Mouse (Mus musculus) embryonic facial prominence, embryonic 13.5 days (tissue): Measurements from ENCODE around the gene Tanc1. TPM values are rescaled to one million over a fixed set of nuclear protein-coding genes. Genes with fewer than 3 reads are reported as not detected.
A peak's percentile ranks its signal among the peaks of the same experiment; 100 is the strongest.

Experiments used
- ATAC-seq: fragments of 200-750 bp; cut with Nextera tagmentation; 2 replicates; pipeline ENCODE4 v1.8.0; 2017; ENCODE audit warnings: low read depth; ENCODE audit not compliant: insufficient number of reproducible peaks, insufficient read depth, low FRiP score, low TSS enrichment
- H3K27ac ChIP-seq: fragments of 300-500 bp; sonication (generic); 2 replicates; pipeline ENCODE4 v1.5.1; 2015; ENCODE audit warnings: moderate library complexity, mild to moderate bottlenecking, inconsistent platforms
- H3K27me3 ChIP-seq: fragments of 300-500 bp; sonication (generic); 2 replicates; pipeline ENCODE4 v1.6.1; 2015; ENCODE audit warnings: mild to moderate bottlenecking, inconsistent platforms
- H3K36me3 ChIP-seq: fragments of 300-500 bp; sonication (generic); 2 replicates; pipeline ENCODE4 v1.6.1; 2015; ENCODE audit warnings: mild to moderate bottlenecking, inconsistent platforms
- H3K4me1 ChIP-seq: fragments of 300-500 bp; sonication (generic); 2 replicates; pipeline ENCODE4 v1.6.1; 2015; ENCODE audit warnings: inconsistent platforms
- H3K4me2 ChIP-seq: fragments of 300-500 bp; sonication (generic); 2 replicates; pipeline ENCODE4 v1.6.1; 2015; ENCODE audit warnings: moderate library complexity, mild to moderate bottlenecking, inconsistent platforms
- H3K4me3 ChIP-seq: fragments of 300-500 bp; sonication (generic); 2 replicates; pipeline ENCODE4 v1.5.1; 2015; ENCODE audit warnings: mild to moderate bottlenecking, inconsistent platforms
- H3K9ac ChIP-seq: fragments of 300-500 bp; sonication (generic); 2 replicates; pipeline ENCODE4 v1.6.1; 2015; ENCODE audit warnings: mild to moderate bottlenecking, inconsistent platforms
- H3K9me3 ChIP-seq: fragments of 300-500 bp; sonication (generic); 2 replicates; pipeline ENCODE4 v1.6.1; 2016; ENCODE audit warnings: inconsistent platforms
- WGBS: fragments of 180-500 bp; shearing (Covaris S2); methylation state at CpG from one replicate; pipeline ENCODE4 v1.1.7; 2015; ENCODE audit warnings: mixed read lengths; 5-methylcytosine and 5-hydroxymethylcytosine counted together
- polyA plus RNA-seq: library from polyadenylated mRNA; unstranded; fragments of >200 nt; fragmentation: Nextera tagmentation; extraction: Ambion mirVana; gene quantifications from 2 replicates; pipeline ENCODE4 v1.2.1, GENCODE M21; 2015

Gene Tanc1
- polyA plus RNA-seq, 1 experiment from 2014 or later, result 39.4 TPM

DNA sequence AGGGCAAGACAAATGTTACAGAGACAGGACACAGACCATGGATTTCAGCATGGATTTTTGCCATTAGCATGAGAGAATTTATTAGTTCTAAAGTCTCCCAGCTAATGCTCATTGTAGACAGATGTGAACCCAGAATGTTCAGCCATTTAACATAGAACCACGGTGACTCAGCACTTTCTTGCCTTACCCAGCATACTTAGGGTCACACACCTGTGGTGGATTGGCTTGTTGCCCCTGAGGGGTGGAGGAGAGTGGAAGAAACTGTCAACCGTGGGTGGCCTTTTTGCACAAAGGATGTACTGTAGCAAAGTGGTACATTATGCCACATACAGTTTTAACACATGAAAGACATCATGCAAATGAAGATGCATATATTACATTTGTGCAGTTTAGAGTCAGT is 5.0 kb downstream of the Tanc1 start:
- Histone ChIP-seq H3K4me1 (peaks cover 37% of the 10 kb centered on the region), H3K4me2 (no peak overlapping the region), H3K9me3 (no peaks in the 10 kb centered on the region), H3K27ac (no peak overlapping the region), H3K9ac (no peak overlapping the region), H3K36me3 (no peaks in the 10 kb centered on the region), H3K4me3 (no peak overlapping the region), H3K27me3 (no peaks in the 10 kb centered on the region)
- no peak for ATAC-seq
- WGBS, result 48% methylated on average over 2 of the region's 2 CpGs

DNA sequence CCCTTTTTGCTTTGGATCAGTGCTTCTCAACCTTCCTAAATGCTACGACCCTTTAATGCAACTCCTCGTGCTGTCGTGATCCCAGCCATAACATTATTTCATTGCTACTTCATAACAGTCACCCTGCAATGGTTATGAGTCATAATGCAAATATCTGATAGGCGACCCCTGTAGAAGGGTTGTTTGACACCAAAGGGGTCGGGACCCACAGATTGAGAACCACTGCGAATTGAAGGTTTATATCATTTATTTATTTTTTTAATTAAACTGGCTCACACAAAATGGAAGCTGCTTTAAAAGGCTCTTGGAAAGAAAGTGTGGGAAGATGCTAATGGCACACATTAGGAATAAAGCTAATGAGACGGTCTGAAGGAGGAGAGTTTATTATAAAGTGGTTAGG is 7.2 kb downstream of the Tanc1 start:
- H3K4me3 ChIP-seq, result no peak overlapping the region
- 87% methylated on average over 7 of the region's 7 CpGs for WGBS
- no peak overlapping the region for H3K27ac ChIP-seq
- H3K4me2 ChIP-seq, result no peak overlapping the region
- no peak overlapping the region for H3K9ac ChIP-seq
- H3K27me3 ChIP-seq, result no peaks in the 10 kb centered on the region
- ATAC-seq, result no peak
- H3K9me3 ChIP-seq, result no peaks in the 10 kb centered on the region
- peaks cover 42% of the 10 kb centered on the region for H3K4me1 ChIP-seq
- no peaks in the 10 kb centered on the region for H3K36me3 ChIP-seq

DNA sequence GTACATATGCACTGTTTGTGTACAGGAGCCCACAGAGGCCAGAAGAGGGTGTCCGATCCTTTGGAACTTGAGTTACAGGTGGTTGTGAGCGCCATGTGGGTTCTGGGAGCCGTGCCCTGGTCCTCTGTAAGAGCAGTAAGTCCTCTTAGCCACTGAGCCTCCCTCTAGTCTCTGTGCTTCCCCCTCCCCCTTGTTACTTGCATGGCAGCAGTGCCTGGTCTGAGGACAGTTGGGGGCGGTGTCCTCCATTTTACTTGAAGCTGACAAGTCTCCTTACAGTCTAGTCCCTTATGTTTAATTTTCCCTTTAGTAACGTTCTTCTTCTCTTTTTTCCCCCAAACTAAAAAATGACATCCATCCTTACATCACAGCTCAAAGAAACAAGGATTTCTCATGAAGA is 8.8 kb downstream of the Tanc1 start:
- no peak overlapping the region for H3K9ac ChIP-seq
- ATAC-seq, result no peak
- H3K27me3 ChIP-seq, result no peaks in the 10 kb centered on the region
- H3K9me3 ChIP-seq, result no peaks in the 10 kb centered on the region
- H3K27ac ChIP-seq, result no peak overlapping the region
- no peaks in the 10 kb centered on the region for H3K36me3 ChIP-seq
- no peak overlapping the region for H3K4me3 ChIP-seq
- peaks cover 30% of the 10 kb centered on the region for H3K4me1 ChIP-seq
- 85% methylated on average over 5 of the region's 5 CpGs for WGBS
- H3K4me2 ChIP-seq, result no peak overlapping the region

DNA sequence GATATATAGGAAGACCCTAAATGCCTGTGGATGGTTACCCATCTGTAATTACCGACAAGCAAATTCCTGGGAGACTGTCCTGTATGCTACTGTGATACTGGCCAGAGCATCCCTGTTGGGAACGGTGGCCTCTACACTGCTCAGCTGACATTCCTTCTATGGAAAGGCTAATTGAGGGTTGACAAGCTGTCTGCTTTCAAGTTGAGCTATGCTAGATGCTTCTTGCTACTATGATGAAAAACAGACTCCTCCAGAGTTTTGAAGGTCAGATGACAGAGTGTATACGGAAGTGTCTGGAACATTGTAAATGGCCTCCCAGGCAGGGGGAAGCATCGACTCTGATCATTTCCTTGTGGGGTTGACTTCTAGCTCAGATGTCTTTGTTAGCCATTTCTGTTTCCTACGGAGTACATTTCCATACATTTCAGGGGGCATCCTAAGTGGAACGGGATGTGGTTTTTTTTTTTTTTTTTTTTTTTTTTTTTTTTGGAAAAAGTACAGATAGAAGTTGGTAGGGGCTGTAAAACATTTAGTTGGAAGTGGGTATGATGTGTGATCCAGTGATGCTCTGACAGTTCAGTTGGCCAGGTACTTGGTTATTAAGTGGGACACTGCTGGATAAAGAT is 10.8 kb downstream of the Tanc1 start:
- no peaks in the 10 kb centered on the region for H3K9me3 ChIP-seq
- 18% methylated on average over 6 of the region's 6 CpGs for WGBS
- H3K4me2 ChIP-seq, result no peak overlapping the region
- H3K4me3 ChIP-seq, result no peak overlapping the region
- peaks cover 36% of the 10 kb centered on the region for H3K4me1 ChIP-seq
- no peak overlapping the region for H3K9ac ChIP-seq
- H3K27ac ChIP-seq, result peak overlapping the region; percentile 28; the same call in 1 of the 2 replicates
- 0 out of 2 replicates have a peak, but pooled peaks have one; percentile 48 for ATAC-seq
- no peaks in the 10 kb centered on the region for H3K36me3 ChIP-seq
- no peaks in the 10 kb centered on the region for H3K27me3 ChIP-seq

DNA sequence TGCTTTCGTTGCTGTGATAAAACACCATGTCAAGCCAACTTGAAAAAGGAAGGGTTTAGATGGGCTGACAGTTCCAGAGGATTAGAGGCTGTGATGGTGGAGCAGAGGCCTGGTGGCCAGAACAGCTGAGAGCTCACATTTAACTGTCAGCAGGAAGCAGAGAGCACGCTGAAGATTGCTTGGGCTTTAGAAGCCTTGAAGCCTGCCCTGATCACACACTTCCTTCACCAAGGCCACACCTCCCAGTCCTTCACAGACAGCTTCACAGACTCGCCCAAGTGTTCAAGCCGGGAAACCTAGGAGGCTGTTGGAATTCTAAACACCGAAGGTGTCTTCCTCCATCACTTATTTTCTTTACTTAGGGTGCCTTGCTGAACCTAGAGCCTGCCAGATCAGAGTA is 12.0 kb downstream of the Tanc1 start:
- no peak overlapping the region for H3K27ac ChIP-seq
- WGBS, result 72% methylated on average over 5 of the region's 5 CpGs
- peaks cover 40% of the 10 kb centered on the region for H3K4me1 ChIP-seq
- H3K4me3 ChIP-seq, result no peak overlapping the region
- H3K9me3 ChIP-seq, result no peaks in the 10 kb centered on the region
- ATAC-seq, result no peak
- H3K9ac ChIP-seq, result no peak overlapping the region
- H3K36me3 ChIP-seq, result no peaks in the 10 kb centered on the region
- H3K27me3 ChIP-seq, result no peaks in the 10 kb centered on the region
- H3K4me2 ChIP-seq, result no peak overlapping the region

DNA sequence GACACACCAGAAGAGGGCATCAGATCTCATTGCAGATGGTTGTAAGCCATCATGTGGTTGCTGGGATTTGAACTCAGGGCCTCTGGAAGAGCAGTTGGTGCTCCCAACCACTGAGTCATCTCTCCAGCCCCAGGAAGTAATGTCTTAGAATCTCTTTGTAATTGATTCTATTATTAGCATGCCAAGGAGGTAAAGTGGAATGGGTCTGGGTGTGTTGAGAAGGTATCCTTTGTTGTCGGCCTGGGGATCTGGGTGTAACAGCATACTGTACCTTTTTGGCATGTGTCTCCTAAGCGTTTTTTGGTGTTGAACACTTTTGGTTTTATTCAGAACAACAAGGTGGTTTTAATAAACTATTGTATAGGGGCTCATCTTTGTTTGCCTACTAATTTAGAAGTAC is 13.6 kb downstream of the Tanc1 start:
- Histone ChIP-seq H3K4me2 (no peak overlapping the region), H3K4me3 (no peak overlapping the region), H3K36me3 (no peaks in the 10 kb centered on the region), H3K9me3 (no peaks in the 10 kb centered on the region), H3K27ac (no peak overlapping the region), H3K4me1 (peaks cover 55% of the 10 kb centered on the region), H3K9ac (no peak overlapping the region), H3K27me3 (no peaks in the 10 kb centered on the region)
- no peak for ATAC-seq
- 56% methylated on average over 2 of the region's 2 CpGs for WGBS

DNA sequence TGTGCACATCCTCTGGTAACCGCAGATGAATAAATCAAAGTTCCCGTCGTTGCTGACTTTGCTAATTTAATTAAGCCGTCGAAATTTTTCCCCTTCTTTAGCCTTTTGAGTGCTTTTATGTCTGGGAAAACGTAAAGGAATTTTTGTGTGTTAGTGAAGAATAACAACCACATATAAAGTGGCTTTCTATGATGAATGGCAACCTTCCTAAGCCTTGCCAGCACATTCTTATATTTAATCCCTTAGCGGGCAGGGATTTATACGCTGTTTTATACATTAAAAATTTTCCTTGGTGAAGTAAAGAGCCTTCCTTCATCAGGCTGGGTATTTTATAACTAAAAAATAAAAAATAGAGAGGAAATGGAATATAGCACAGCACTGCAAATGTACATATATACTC is 14.1 kb downstream of the Tanc1 start:
- no peak overlapping the region for H3K9ac ChIP-seq
- H3K4me3 ChIP-seq, result no peak overlapping the region
- H3K36me3 ChIP-seq, result no peaks in the 10 kb centered on the region
- H3K9me3 ChIP-seq, result no peaks in the 10 kb centered on the region
- no peak overlapping the region for H3K27ac ChIP-seq
- H3K4me2 ChIP-seq, result no peak overlapping the region
- peaks cover 60% of the 10 kb centered on the region for H3K4me1 ChIP-seq
- WGBS, result 34% methylated on average over 8 of the region's 8 CpGs
- no peaks in the 10 kb centered on the region for H3K27me3 ChIP-seq
- no peak for ATAC-seq

DNA sequence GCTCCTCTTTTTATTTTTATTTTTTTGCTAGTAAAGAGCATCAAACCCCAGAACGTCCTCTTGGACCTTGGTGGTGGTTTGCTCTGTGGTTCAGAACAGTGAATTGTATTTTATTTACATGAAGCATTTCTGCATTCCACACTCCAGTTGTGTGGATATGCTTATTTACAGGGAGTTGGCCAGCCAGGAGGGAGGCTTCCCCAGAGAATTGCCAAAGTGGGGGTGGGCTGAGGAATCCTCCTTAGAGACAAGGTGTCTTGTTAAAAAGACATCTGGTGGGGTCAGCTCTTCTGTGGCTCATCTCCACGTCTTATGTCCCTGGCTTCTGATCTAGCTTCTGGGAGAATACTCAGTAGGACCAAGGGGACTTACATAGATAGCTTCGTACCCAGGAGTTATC is 14.6 kb downstream of the Tanc1 start:
- H3K4me1 ChIP-seq, result peaks cover 65% of the 10 kb centered on the region
- H3K27ac ChIP-seq, result peak overlapping the region; percentile 48; the same call in 1 of the 2 replicates
- ATAC-seq, result no peak

DNA sequence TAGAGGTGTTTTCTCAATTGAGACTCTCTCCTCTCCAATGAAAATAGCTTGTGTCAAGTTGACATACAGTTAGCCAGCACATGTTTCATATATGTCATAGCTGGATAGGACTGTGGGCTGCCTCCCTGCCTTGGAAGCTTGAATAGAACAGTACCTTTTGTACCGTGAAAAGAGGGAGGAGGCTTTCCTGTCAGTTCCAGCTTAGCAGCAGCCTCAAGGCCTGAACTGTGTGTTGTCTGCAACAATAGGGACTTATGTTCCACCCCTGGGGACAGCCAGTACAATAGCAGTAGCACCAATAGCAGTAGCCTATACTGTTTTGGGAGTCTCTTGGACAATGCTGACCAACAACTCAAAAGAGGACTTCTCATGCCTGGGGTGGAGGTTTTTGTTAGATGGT is 15.7 kb downstream of the Tanc1 start:
- Histone ChIP-seq H3K9me3 (no peaks in the 10 kb centered on the region), H3K4me1 (peaks cover 64% of the 10 kb centered on the region), H3K4me3 (no peak overlapping the region), H3K36me3 (no peaks in the 10 kb centered on the region), H3K4me2 (no peak overlapping the region), H3K9ac (no peak overlapping the region), H3K27me3 (no peaks in the 10 kb centered on the region), H3K27ac (no peak overlapping the region)
- no peak for ATAC-seq
- 25% methylated on average over 1 of the region's 1 CpGs for WGBS

More for the DNA sequence above, 14.6 kb downstream of the Tanc1 start:
- H3K9ac ChIP-seq, result no peak overlapping the region
- H3K36me3 ChIP-seq, result no peaks in the 10 kb centered on the region
- no peak overlapping the region for H3K4me3 ChIP-seq
- H3K9me3 ChIP-seq, result no peaks in the 10 kb centered on the region
- no peaks in the 10 kb centered on the region for H3K27me3 ChIP-seq
- no peak overlapping the region for H3K4me2 ChIP-seq
- 61% methylated on average over 3 of the region's 3 CpGs for whole genome bisulfite sequencing

DNA sequence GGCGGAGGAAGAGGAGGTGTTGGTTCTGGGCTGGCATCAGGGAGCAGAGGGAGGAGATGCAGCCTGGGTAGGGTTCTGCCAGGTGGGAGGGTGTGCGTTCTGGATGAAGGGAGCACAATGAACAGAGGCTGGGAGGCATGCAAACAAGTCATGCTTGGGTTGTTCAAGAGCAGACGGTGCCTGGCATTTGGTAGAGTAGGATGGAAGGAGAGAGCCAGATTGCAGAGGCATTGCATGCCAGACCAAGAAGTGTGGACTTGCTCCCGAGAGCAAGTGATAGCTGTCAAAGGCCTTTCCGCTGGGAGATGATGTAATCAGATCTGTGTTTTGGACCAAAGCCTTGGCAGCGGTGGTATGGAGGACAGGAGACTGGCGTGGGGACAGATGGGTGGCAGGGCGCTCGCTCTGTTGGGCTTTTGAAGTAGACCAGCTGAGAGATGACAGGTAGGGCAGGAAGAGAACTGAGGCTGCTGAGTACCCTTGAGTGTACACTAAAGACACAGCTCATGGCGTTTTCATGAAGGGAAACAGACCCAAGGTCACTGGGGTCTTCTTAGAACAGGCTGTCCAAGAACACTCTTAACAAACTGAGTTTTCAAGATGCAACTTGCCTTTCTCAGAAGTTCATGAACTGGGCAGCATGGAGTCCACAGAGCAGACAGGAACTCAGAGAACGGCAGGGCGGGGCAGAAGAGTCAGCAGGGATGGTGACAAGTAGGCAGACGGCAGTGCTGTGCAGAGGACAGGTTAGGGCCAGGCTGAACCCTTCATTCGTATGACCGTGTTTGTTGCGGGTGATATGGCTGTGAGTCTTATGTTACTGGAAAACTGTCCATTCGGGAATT is 16.4 kb downstream of the Tanc1 start:
- Histone ChIP-seq H3K9ac (no peak overlapping the region), H3K27ac (peak overlapping the region; percentile 44; the same call in 1 of the 2 replicates), H3K36me3 (no peaks in the 10 kb centered on the region), H3K27me3 (no peaks in the 10 kb centered on the region), H3K4me3 (no peak overlapping the region), H3K9me3 (no peaks in the 10 kb centered on the region), H3K4me2 (no peak overlapping the region), H3K4me1 (peaks cover 60% of the 10 kb centered on the region)
- 76% methylated on average over 17 of the region's 17 CpGs for WGBS
- ATAC-seq, result no peak

DNA sequence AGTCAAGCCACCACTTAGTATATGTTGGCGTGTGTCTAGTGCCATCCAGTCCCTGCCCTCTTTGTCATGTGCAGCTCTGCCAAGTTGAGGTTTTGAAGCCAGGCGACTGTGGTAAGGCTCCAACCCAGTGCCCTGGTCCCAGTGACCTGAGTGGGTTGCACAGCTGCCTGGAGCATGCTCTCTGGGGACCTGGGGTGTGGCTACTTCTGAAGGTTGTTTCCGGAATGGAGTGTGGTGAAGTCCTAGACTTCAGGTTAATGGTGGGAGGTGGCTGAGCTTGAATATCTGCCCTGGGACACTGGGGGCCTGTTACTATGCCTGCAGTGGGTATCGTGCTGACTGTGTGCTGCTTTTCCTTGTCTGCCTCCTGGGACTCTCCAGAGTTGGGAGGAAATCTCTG is 18.0 kb downstream of the Tanc1 start:
- H3K4me3 ChIP-seq, result no peak overlapping the region
- no peak for ATAC-seq
- no peak overlapping the region for H3K4me2 ChIP-seq
- H3K27me3 ChIP-seq, result no peaks in the 10 kb centered on the region
- 0 out of 2 replicates have a peak overlapping the region, but pooled peaks have one; percentile 23 for H3K27ac ChIP-seq
- peaks cover 63% of the 10 kb centered on the region for H3K4me1 ChIP-seq
- no peak overlapping the region for H3K9ac ChIP-seq
- H3K9me3 ChIP-seq, result peaks cover 4% of the 10 kb centered on the region; the same call in 1 of the 2 replicates
- H3K36me3 ChIP-seq, result no peaks in the 10 kb centered on the region
- 71% methylated on average over 4 of the region's 4 CpGs for WGBS

DNA sequence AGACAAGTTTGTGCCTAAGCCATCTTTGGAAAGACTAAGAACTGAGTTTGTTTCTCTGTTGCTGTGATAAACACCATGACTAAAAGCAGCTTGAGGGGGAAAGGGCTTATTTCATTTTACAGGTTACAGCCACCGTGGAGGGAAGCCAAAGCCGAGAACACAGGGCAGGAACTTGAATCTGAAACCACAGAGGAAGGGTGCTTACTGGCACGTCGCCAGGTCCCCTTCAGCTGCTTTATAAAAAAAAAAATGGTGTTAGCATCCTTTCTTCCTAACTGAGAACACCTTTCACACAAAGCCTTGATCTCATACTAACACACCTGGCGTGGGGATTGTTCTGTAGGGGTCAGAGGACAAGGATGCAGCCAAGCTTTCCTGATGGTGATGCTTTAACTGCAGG is 19.6 kb downstream of the Tanc1 start:
- ATAC-seq, result no peak
- Histone ChIP-seq H3K4me3 (no peak overlapping the region), H3K36me3 (no peaks in the 10 kb centered on the region), H3K9me3 (peaks cover 10% of the 10 kb centered on the region; the same call in 1 of the 2 replicates), H3K27me3 (no peaks in the 10 kb centered on the region), H3K9ac (no peak overlapping the region), H3K4me2 (no peak overlapping the region), H3K27ac (peak overlapping the region; percentile 24; the same call in 1 of the 2 replicates), H3K4me1 (peaks cover 63% of the 10 kb centered on the region)
- 48% methylated on average over 5 of the region's 5 CpGs for WGBS
